Mouse (Mus musculus) lung, postnatal 0 days (tissue): ENCODE measurements around the gene Tex22. TPM values are rescaled to one million over a fixed set of nuclear protein-coding genes. Genes with fewer than 3 reads are reported as not detected.

ENCODE experiments used
- ATAC-seq: fragments of 200-750 bp; cut with Nextera tagmentation; 2 replicates; pipeline ENCODE4 v1.8.0; 2017; ENCODE audit warnings: moderate library complexity
- DNase-seq: peaks from one replicate; pipeline ENCODE4 v3.0.0-alpha.2; 2016; ENCODE audit warnings: low spot score
- H3K27ac ChIP-seq: fragments of 300-500 bp; sonication (generic); 2 replicates; pipeline ENCODE4 v1.5.1; 2014; ENCODE audit warnings: antibody characterized with exemption, mild to moderate bottlenecking, low read length, mixed read lengths
- H3K27me3 ChIP-seq: fragments of 300-500 bp; sonication (generic); replicated peaks from 2 replicates; pipeline ENCODE4 v1.6.1; 2014; ENCODE audit warnings: low read length, mixed read lengths; ENCODE audit not compliant: insufficient read depth
- H3K36me3 ChIP-seq: fragments of 300-500 bp; sonication (generic); 2 replicates; pipeline ENCODE4 v1.6.1; 2014; ENCODE audit warnings: low read length, mixed read lengths; ENCODE audit not compliant: insufficient read depth
- H3K4me1 ChIP-seq: fragments of 300-500 bp; sonication (generic); 2 replicates; pipeline ENCODE4 v1.6.1; 2014; ENCODE audit warnings: antibody characterized with exemption, low read depth, low read length, mixed read lengths; ENCODE audit not compliant: insufficient read depth
- H3K4me2 ChIP-seq: fragments of 300-500 bp; sonication (generic); replicated peaks from 2 replicates; pipeline ENCODE4 v1.6.1; 2014; ENCODE audit warnings: low read depth, mild to moderate bottlenecking, low read length, moderate library complexity, mixed read lengths
- H3K4me3 ChIP-seq: fragments of 300-500 bp; sonication (generic); 2 replicates; pipeline ENCODE4 v1.5.1; 2014; ENCODE audit warnings: low read depth, low read length
- H3K9ac ChIP-seq: fragments of 300-500 bp; sonication (generic); replicated peaks from 2 replicates; pipeline ENCODE4 v1.6.1; 2014; ENCODE audit warnings: low read depth, mild to moderate bottlenecking
- H3K9me3 ChIP-seq: fragments of 300-500 bp; sonication (generic); 2 replicates; pipeline ENCODE4 v1.6.1; 2016; ENCODE audit warnings: low read length, mixed read lengths
- CTCF ChIP-seq: IDR thresholded peaks from 2 replicates; pipeline ENCODE4 v1.5.1; 2016; ENCODE audit warnings: antibody characterized with exemption, mild to moderate bottlenecking
- EP300 ChIP-seq: IDR thresholded peaks from 2 replicates; pipeline ENCODE4 v1.6.1; 2016; ENCODE audit warnings: antibody characterized with exemption, mild to moderate bottlenecking, control low read depth
- WGBS: fragments of 180-500 bp; shearing (Covaris S2); extraction: QIAGEN DNeasy Blood & Tissue Kit; methylation state at CpG from one replicate; pipeline ENCODE4 v1.1.7; 2014; 5-methylcytosine and 5-hydroxymethylcytosine counted together
- polyA plus RNA-seq: library from polyadenylated mRNA; unstranded; fragments of >200 nt; fragmentation: Nextera tagmentation; extraction: Ambion mirVana; gene quantifications from 2 replicates; pipeline ENCODE4 v1.2.1, GENCODE M21; 2015

Gene Tex22
- polyA plus RNA-seq, 1 experiment from 2014 or later = not detected

DNA sequence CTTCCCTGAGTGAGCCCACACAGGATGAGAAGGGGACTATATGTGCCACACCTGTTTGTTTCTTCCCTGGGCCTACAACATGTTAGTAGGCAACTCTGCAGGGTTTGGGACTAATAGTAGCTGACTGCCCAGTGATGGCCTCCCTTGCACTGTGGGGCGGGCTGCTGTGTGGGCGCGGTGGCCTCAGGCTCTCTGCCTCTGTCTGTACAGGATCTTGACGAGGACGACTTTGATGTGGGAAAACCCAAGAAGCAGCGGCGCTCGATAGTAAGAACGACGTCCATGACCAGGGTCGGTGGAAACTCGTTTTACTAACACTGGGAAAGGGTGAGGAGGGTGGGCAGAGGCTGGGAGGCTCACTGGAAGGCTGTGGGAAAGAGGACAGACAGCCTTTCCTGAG lies 23.6 kb upstream of the Tex22 start:
- DNase-seq (no peak), ATAC-seq (no peak)
- no peak overlapping the region for H3K9ac ChIP-seq
- no peak overlapping the region for H3K4me3 ChIP-seq
- H3K4me2 ChIP-seq = no peak overlapping the region
- H3K27me3 ChIP-seq = no peaks in the 10 kb centered on the region
- WGBS = 87% methylated on average over 12 of the region's 12 CpGs
- no peaks in the 10 kb centered on the region for H3K9me3 ChIP-seq
- H3K4me1 ChIP-seq = peaks cover 6% of the 10 kb centered on the region; the same call in 1 of the 2 replicates
- peaks cover 19% of the 10 kb centered on the region for H3K36me3 ChIP-seq
- TF ChIP-seq EP300 (no peak), CTCF (no peak)
- no peak overlapping the region for H3K27ac ChIP-seq

DNA sequence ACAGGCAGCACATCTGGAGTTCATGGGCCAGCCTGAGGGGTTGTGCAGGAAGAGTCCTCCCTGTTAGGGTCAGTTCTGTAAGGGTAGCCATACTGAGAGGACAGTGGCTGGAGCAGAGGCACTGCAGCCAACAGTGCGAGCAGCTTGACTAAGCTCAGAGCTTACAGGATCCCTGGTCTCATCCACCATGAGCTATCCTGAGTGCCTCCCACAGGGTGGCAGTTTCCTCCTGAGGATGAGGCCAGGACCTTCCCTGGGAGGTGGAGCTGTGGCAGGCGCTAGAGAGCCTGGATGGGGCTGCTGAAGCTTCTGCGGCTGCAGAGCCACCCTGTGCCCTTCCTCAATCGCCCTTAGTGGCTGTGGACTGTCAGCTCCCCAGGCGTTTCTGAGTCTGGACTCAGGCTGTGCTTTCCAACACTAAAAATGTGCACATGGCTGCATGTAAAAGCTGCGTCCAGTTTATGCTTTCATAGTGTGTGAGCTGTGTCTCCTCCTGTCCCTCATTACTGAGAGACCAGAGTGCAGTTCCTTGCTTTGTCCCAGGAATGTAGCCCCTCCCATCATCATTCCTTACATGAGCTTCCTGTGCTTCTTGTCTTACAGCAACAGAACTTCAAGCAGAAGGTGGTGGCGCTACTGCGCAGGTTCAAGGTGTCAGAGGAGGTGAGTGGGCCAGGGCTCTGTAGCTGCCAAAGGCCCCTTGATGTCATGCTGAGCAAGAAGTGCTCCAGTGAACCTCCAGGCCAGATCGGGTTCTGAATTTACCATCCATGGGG lies 22.5 kb upstream of the Tex22 start:
- no peaks in the 10 kb centered on the region for H3K27me3 ChIP-seq
- H3K4me3 ChIP-seq = no peak overlapping the region
- DNase-seq (peak; percentile 70), ATAC-seq (peak; percentile 71)
- H3K4me1 ChIP-seq = peaks cover 6% of the 10 kb centered on the region; the same call in 1 of the 2 replicates
- no peak overlapping the region for H3K4me2 ChIP-seq
- H3K9ac ChIP-seq = no peak overlapping the region
- 36% methylated on average over 9 of the region's 9 CpGs for WGBS
- peaks cover 19% of the 10 kb centered on the region for H3K36me3 ChIP-seq
- no peaks in the 10 kb centered on the region for H3K9me3 ChIP-seq
- H3K27ac ChIP-seq = 0 out of 2 replicates have a peak overlapping the region, but pooled peaks have one; percentile 9
- TF ChIP-seq CTCF (peak; percentile 47), EP300 (no peak)

DNA sequence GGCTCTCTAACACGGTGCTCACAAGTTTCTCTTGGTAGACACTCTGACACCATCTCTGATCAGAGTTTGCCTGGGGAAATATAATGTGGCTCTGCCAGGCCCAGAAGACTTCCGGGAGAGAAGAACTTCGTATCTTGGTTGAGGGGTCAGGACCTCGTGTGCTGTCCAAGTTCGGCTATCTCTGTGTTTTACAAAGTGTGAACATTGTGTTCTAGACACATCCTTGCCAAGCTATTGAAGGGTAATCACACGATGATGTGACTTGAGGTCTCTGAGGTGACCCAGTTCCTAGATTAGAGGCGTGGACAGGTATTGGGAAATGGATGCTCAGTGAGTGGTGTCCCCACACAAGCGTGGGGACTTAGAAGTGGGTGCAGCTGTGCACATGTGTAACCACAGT lies 18.2 kb upstream of the Tex22 start:
- Histone ChIP-seq H3K4me2 (no peak overlapping the region), H3K27me3 (no peaks in the 10 kb centered on the region), H3K9ac (no peak overlapping the region), H3K27ac (no peak overlapping the region), H3K4me1 (peaks cover 6% of the 10 kb centered on the region; the same call in 1 of the 2 replicates), H3K36me3 (peaks cover 18% of the 10 kb centered on the region), H3K4me3 (no peak overlapping the region), H3K9me3 (no peaks in the 10 kb centered on the region)
- DNase-seq = no peak
- TF ChIP-seq EP300 = no peak
- TF ChIP-seq CTCF = no peak
- no peak for ATAC-seq
- WGBS = 74% methylated on average over 8 of the region's 8 CpGs

GRCm38 (mm10) chr12:113060178-113060577 lies 14.1 kb upstream of the Tex22 start:
- DNase-seq = no peak
- Histone ChIP-seq H3K4me3 (no peak overlapping the region), H3K9ac (no peak overlapping the region), H3K36me3 (peaks cover 24% of the 10 kb centered on the region), H3K4me2 (no peak overlapping the region), H3K9me3 (no peaks in the 10 kb centered on the region), H3K27me3 (no peaks in the 10 kb centered on the region), H3K27ac (no peak overlapping the region), H3K4me1 (no peaks in the 10 kb centered on the region)
- no peak for ATAC-seq
- WGBS = 83% methylated on average over 5 of the region's 5 CpGs
- TF ChIP-seq EP300 (no peak), CTCF (no peak)

DNA sequence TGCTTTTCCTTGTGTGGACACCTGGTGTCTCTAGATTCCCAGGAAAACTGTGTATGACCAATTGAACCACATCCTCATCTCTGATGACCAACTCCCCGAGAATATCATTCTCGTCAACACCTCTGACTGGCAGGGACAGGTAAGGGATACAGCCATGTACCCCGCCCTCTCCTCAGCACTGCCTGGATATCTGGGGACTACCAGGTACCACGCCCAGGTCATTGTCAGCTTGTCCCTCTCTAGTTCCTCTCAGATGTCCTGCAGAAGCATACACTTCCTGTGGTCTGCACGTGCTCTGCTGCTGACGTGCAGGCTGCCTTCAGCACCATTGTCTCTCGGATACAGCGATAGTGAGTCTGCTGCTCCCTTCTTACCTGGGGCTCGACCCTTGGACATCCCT lies 12.7 kb upstream of the Tex22 start:
- Histone ChIP-seq H3K9me3 (no peaks in the 10 kb centered on the region), H3K36me3 (peaks cover 31% of the 10 kb centered on the region), H3K4me3 (no peak overlapping the region), H3K9ac (no peak overlapping the region), H3K4me2 (no peak overlapping the region), H3K27ac (no peak overlapping the region), H3K27me3 (no peaks in the 10 kb centered on the region), H3K4me1 (no peaks in the 10 kb centered on the region)
- DNase-seq = no peak
- WGBS = 70% methylated on average over 9 of the region's 9 CpGs
- ATAC-seq = no peak; the same call in 1 of the 2 replicates
- TF ChIP-seq EP300 (no peak), CTCF (no peak)

DNA sequence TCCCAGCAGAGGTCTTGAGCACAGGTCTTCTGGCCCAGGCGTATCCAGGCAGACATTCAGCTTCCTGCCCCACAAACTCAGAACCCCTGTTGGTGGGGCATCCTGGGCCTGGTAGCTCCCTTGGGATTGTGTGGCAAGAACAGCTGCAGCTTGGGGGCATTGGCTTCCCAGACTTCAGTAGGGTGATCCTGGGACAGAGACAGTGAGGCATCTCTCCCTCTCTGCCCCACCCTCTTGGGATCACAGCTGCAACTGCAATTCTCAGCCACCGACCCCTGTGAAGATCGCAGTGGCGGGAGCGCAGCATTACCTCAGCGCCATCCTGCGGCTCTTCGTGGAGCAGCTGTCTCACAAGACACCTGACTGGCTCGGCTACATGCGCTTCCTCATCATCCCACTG lies 12.1 kb upstream of the Tex22 start:
- DNase-seq (no peak), ATAC-seq (no peak)
- WGBS = 84% methylated on average over 10 of the region's 10 CpGs
- Histone ChIP-seq H3K9me3 (no peaks in the 10 kb centered on the region), H3K9ac (no peak overlapping the region), H3K27ac (no peak overlapping the region), H3K4me3 (no peak overlapping the region), H3K27me3 (no peaks in the 10 kb centered on the region), H3K4me1 (no peaks in the 10 kb centered on the region), H3K4me2 (no peak overlapping the region), H3K36me3 (peaks cover 34% of the 10 kb centered on the region)
- no peak for TF ChIP-seq EP300
- TF ChIP-seq CTCF = no peak

GRCm38 (mm10) chr12:113063700-113064099 lies 10.6 kb upstream of the Tex22 start:
- no peaks in the 10 kb centered on the region for H3K27me3 ChIP-seq
- TF ChIP-seq CTCF = no peak
- no peak for TF ChIP-seq EP300
- no peak for ATAC-seq
- H3K36me3 ChIP-seq = peaks cover 28% of the 10 kb centered on the region
- H3K4me2 ChIP-seq = no peak overlapping the region
- H3K4me3 ChIP-seq = no peak overlapping the region
- no peaks in the 10 kb centered on the region for H3K9me3 ChIP-seq
- no peaks in the 10 kb centered on the region for H3K4me1 ChIP-seq
- DNase-seq = no peak
- H3K9ac ChIP-seq = no peak overlapping the region
- no peak overlapping the region for H3K27ac ChIP-seq
- 95% methylated on average over 7 of the region's 7 CpGs for WGBS
